Mouse (Mus musculus) cerebellum, adult 9-10 months (tissue): ENCODE results near the gene Tada2a.
A peak's percentile ranks its signal among the peaks of the same experiment; 100 is the strongest.

Experiments
- DNase-seq: peaks from one replicate; pipeline ENCODE4 v3.0.0; 2022

Tada2a gene

GRCm38 (mm10) chr11:84128943-84129798 is at the start of gene Tada2a, which contains the start of gene Acaca:
Gene Tada2a, minus strand, starts transcription at chr11:84129600.
Gene Acaca, plus strand, starts transcription at chr11:84129672.
- peak; percentile 81 for DNase-seq

GRCm38 (mm10) chr11:84178571-84178970 is 49.2 kb upstream of the Tada2a start:
- peak; percentile 20 for DNase-seq

DNA sequence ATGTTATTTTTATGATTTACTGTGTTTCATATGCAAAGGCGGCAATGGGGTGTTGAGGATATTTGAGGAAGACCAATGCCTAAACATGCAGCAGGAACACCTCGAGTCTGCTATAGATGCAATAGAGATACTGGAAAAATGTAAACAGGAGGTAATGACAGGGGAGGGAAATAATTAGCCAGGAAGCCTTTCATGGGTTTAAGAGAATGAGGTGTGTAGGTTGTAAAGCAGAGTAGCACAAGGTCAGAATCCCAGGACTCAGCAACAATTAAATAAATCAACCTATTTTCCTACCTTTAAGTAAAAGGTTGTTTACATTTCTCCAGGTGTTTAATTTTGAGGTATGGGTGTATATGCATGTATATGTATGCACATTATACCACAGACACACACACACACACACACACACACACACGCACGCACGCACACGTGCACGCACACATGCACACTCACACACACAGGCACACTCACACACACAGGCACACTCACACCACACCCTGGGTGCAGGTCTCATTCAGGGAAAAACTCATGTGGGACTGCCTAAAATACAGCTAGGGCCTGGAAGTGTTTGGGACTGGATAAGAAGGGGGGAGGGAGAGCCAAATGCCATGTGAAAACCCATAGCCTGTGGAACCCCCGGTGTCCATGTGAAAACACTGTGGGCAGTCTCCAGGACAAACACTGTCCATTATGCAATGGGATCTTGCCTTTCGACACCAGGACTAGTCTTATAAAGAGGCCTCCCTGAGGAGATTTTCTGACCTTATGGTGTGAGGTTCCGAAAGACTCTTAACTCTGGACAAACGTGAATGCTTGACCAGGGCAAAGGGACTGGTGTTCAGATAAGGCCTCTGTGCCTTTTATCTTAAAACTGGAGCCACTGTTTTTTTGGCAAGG is 43.4 kb upstream of the Tada2a start:
- DNase-seq, result no peak

GRCm38 (mm10) chr11:84168701-84169288 is 39.4 kb upstream of the Tada2a start:
- peak; percentile 43 for DNase-seq

GRCm38 (mm10) chr11:84167046-84167526 is 37.7 kb upstream of the Tada2a start, which contains the start of gene Gm11437:
Gene Gm11437, minus strand, starts transcription at chr11:84167476.
- no peak for DNase-seq

DNA sequence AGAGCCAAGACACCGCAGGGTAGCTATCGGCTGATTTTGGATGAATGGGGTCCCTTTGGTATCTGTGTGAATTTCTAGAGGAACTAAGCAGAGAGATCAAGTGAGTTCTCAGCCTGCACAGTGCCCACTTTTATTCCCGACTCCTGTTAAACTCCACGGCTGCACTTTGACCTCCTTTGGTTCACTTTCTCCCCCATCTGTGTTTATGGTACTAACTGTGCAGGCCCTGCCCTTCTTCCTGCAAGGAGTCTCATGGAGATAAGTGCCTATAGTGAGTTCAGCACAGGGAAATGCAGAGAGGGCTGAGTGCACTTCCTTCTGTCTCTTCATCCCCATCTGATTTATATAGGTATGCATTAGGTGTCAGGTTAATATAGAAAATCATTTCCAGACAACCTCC is 35.2 kb upstream of the Tada2a start:
- DNase-seq, result no peak

DNA sequence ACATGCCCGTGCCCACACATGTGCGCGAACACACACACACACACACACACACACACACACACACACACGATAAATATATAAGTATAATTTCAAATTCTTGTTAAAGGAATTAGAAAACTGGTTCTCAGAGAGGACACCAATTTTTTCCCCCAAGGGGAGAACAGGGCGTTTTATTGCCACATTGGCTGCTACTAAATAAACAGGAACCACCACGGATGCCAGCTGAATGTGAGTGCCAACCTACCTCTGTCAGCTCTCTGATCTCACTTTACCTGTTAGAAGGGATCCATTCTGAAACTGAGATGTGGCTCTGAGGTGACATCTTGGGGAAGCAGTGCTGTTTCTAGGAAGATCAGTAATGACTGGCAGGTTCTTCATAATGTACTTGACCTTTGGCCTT is 34.7 kb upstream of the Tada2a start:
- DNase-seq, result no peak

GRCm38 (mm10) chr11:84156535-84157262 is 27.3 kb upstream of the Tada2a start:
- no peak for DNase-seq

GRCm38 (mm10) chr11:84150884-84151283 is 21.5 kb upstream of the Tada2a start:
- DNase-seq, result no peak

GRCm38 (mm10) chr11:84146081-84146480 is 16.7 kb upstream of the Tada2a start:
- DNase-seq, result no peak

DNA sequence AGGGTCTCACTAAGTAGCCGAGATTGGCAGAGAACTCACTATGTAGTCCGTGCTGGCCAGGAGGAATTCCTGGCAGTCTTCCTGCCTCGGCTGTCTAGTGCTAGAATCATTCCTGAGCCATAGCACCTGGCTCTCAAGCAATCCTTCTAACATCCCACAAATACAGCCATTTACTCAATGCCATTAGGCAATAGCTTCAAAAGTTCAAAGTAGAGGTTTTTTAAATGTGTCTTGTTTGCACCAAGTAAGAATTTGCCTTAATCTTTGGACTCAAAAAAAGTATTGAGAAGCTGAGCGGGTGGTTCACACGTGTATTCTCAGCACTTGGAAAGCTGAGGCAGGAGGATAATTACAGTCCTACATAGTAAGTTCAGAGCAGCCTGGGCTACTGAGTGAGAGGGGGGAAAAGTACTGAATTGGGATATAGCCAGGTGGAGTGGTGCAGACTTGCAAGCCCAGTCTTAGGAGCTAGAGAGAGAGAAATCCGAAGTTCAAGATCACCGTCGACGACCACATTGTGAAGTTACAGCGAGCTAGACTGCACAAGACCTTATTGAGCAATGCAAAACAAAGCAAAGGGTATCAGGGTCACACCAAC is 15.9 kb upstream of the Tada2a start:
- DNase-seq, result no peak

DNA sequence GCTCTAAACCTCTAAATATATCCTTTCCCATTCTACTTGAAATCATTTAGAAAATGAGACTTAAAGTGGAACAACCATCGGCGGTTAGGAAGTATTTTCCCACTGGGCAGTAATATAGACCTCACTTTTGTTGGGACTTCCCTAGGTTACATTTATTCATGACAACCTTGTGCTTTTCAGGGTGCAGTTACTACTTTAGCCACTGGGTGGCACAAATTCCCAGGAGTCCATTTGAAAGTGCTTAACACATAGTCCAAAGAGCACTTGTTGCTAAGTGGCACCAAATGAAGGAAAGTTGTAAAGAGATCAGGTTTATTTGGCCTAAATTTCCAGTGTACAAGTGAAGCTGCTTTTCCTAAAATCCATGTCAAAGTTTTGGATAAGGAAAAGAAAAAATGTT is 12.4 kb upstream of the Tada2a start:
- DNase-seq, result peak; percentile 26

- no peak for DNase-seq
These were observed 7.1 kb upstream of the Tada2a start for GRCm38 (mm10) chr11:84136453-84136852.

GRCm38 (mm10) chr11:84134331-84134860 is 5.0 kb upstream of the Tada2a start:
- no peak for DNase-seq

GRCm38 (mm10) chr11:84129799-84130185 is 392 bp upstream of the Tada2a start:
- no peak for DNase-seq

- DNase-seq, result peak; percentile 19
These were observed 1.4 kb downstream of the Tada2a start for GRCm38 (mm10) chr11:84127977-84128376.

- DNase-seq, result no peak
These were observed 8.1 kb downstream of the Tada2a start for GRCm38 (mm10) chr11:84121051-84121956.

GRCm38 (mm10) chr11:84117431-84117830 is 12.0 kb downstream of the Tada2a start:
- DNase-seq, result no peak

DNA sequence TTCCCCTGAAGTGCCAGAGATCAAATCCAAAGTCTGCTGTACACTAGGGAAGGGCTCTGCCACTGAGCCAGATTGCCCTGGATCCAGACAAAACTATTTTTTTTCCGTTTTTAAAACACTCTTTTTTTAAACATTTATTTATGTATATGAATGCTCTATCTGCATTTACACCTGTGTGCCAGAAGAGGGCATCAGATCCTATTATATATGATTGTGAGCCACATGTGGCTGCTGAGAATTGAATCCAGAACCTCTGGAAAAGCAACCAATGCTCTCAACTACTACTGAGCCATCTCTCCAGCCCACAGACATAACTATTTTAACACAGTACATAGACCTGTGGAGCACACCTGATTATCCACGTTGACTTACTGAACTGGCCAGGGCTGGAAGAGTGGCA is 13.2 kb downstream of the Tada2a start:
- no peak for DNase-seq

DNA sequence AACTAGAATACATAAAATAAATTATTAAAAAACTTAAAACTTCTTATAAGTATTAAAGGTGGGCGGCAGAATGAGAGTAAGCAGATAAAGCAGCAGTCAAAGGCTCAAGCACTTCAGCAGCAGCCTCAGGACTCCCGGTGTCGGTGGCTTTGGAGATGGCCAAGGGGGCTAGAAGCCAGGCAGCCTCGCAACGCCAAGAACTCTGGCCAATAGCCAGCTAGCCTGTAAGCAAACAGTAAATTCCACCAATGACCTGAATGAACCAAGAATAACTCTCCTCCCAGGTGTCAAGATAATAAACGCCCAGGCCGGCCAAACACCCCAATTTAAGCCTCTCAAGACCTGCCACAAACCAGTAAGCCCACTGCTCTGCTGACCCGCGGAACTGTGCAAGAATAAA is 13.8 kb downstream of the Tada2a start:
- no peak for DNase-seq

- DNase-seq, result no peak
These were observed 15.8 kb downstream of the Tada2a start for GRCm38 (mm10) chr11:84113623-84114022.
